Mouse (Mus musculus) midbrain, embryonic 12.5 days (tissue): ENCODE data around the gene Cdhr3. TPM values are rescaled to one million over a fixed set of nuclear protein-coding genes. Genes with fewer than 3 reads are reported as not detected.
"Not testable (repeated sequence)": the region's sequence is repeated elsewhere in the genome, so short reads cannot be mapped to it uniquely, and the experiment has no call there.

Experiments
- ATAC-seq: fragments of 200-750 bp; cut with Nextera tagmentation; 2 replicates; pipeline ENCODE4 v1.8.0; 2017; ENCODE audit warnings: low read depth, moderate TSS enrichment, moderate library complexity; ENCODE audit not compliant: low FRiP score
- H3K27ac ChIP-seq: fragments of 300-500 bp; sonication (generic); replicated peaks from 2 replicates; pipeline ENCODE4 v1.5.1; 2016; ENCODE audit warnings: mild to moderate bottlenecking
- H3K27me3 ChIP-seq: fragments of 300-500 bp; sonication (generic); 2 replicates; pipeline ENCODE4 v1.6.1; 2016; ENCODE audit warnings: mild to moderate bottlenecking
- H3K36me3 ChIP-seq: fragments of 300-500 bp; sonication (generic); 2 replicates; pipeline ENCODE4 v1.6.1; 2016
- H3K4me1 ChIP-seq: fragments of 300-500 bp; sonication (generic); 2 replicates; pipeline ENCODE4 v1.6.1; 2016
- H3K4me2 ChIP-seq: fragments of 300-500 bp; sonication (generic); replicated peaks from 2 replicates; pipeline ENCODE4 v1.6.1; 2016; ENCODE audit warnings: mild to moderate bottlenecking, moderate library complexity
- H3K4me3 ChIP-seq: fragments of 300-500 bp; sonication (generic); 2 replicates; pipeline ENCODE4 v1.5.1; 2016; ENCODE audit warnings: mild to moderate bottlenecking
- H3K9ac ChIP-seq: fragments of 300-500 bp; sonication (generic); replicated peaks from 2 replicates; pipeline ENCODE4 v1.6.1; 2016; ENCODE audit warnings: mild to moderate bottlenecking, moderate library complexity
- H3K9me3 ChIP-seq: fragments of 300-500 bp; sonication (generic); 2 replicates; pipeline ENCODE4 v1.6.1; 2016; ENCODE audit warnings: mild to moderate bottlenecking
- WGBS: fragments of 180-500 bp; shearing (Covaris S2); methylation state at CpG from one replicate; pipeline ENCODE4 v1.1.7; 2016; 5-methylcytosine and 5-hydroxymethylcytosine counted together
- polyA plus RNA-seq: library from polyadenylated mRNA; unstranded; fragments of >200 nt; fragmentation: Nextera tagmentation; extraction: Ambion mirVana; gene quantifications from 2 replicates; pipeline ENCODE4 v1.2.1, GENCODE M21; 2016

The Cdhr3 gene
- polyA plus RNA-seq, 1 experiment from 2014 or later = 0.08 TPM

GRCm38 (mm10) chr12:33014050-33014796, 78.5 kb downstream of the Cdhr3 start:
- no peak overlapping the region for H3K4me3 ChIP-seq
- peak; percentile 36; the same call in 1 of the 2 replicates for ATAC-seq
- H3K9me3 ChIP-seq = no peaks in the 10 kb centered on the region
- peaks cover 13% of the 10 kb centered on the region for H3K4me1 ChIP-seq
- no peaks in the 10 kb centered on the region for H3K36me3 ChIP-seq
- H3K4me2 ChIP-seq = no peak overlapping the region
- 0 out of 2 replicates have a peak overlapping the region, but pooled peaks have one; percentile 20 for H3K27ac ChIP-seq
- 51% methylated on average over 7 of the region's 7 CpGs for WGBS
- H3K9ac ChIP-seq = no peak overlapping the region
- no peaks in the 10 kb centered on the region for H3K27me3 ChIP-seq

- Histone ChIP-seq H3K4me2 (no peak overlapping the region), H3K4me3 (no peak overlapping the region), H3K27ac (no peak overlapping the region), H3K4me1 (peaks cover 11% of the 10 kb centered on the region), H3K27me3 (no peaks in the 10 kb centered on the region), H3K9me3 (no peaks in the 10 kb centered on the region), H3K36me3 (no peaks in the 10 kb centered on the region), H3K9ac (no peak overlapping the region)
- ATAC-seq = no peak
- WGBS = 34% methylated on average over 3 of the region's 3 CpGs
These were observed 82.6 kb downstream of the Cdhr3 start for GRCm38 (mm10) chr12:33010026-33010425.

- no peaks in the 10 kb centered on the region for H3K9me3 ChIP-seq
- H3K4me1 ChIP-seq = peaks cover 4% of the 10 kb centered on the region; the same call in 1 of the 2 replicates
- 90% methylated on average over 6 of the region's 6 CpGs for WGBS
- no peak overlapping the region for H3K27ac ChIP-seq
- no peak overlapping the region for H3K4me2 ChIP-seq
- no peak overlapping the region for H3K9ac ChIP-seq
- H3K4me3 ChIP-seq = no peak overlapping the region
- no peaks in the 10 kb centered on the region for H3K36me3 ChIP-seq
- ATAC-seq = no peak
- H3K27me3 ChIP-seq = no peaks in the 10 kb centered on the region
These were observed 83.3 kb downstream of the Cdhr3 start for GRCm38 (mm10) chr12:33009206-33009966.

GRCm38 (mm10) chr12:33008305-33009110, 84.2 kb downstream of the Cdhr3 start:
- H3K36me3 ChIP-seq = no peaks in the 10 kb centered on the region
- H3K27ac ChIP-seq = no peak overlapping the region
- WGBS = 50% methylated on average over 7 of the region's 7 CpGs
- H3K27me3 ChIP-seq = no peaks in the 10 kb centered on the region
- no peaks in the 10 kb centered on the region for H3K9me3 ChIP-seq
- no peak overlapping the region for H3K9ac ChIP-seq
- peaks cover 3% of the 10 kb centered on the region for H3K4me1 ChIP-seq
- ATAC-seq = no peak
- H3K4me2 ChIP-seq = no peak overlapping the region
- no peak overlapping the region for H3K4me3 ChIP-seq

GRCm38 (mm10) chr12:33007176-33007575, 85.5 kb downstream of the Cdhr3 start:
- ATAC-seq = no peak
- Histone ChIP-seq H3K36me3 (no peaks in the 10 kb centered on the region), H3K27me3 (no peaks in the 10 kb centered on the region), H3K27ac (no peak overlapping the region), H3K4me3 (no peak overlapping the region), H3K9ac (no peak overlapping the region), H3K4me1 (peaks cover 10% of the 10 kb centered on the region), H3K9me3 (no peaks in the 10 kb centered on the region), H3K4me2 (no peak overlapping the region)
- WGBS = 88% methylated on average over 2 of the region's 2 CpGs

GRCm38 (mm10) chr12:33005858-33006257, 86.8 kb downstream of the Cdhr3 start:
- no peak overlapping the region for H3K9ac ChIP-seq
- H3K4me3 ChIP-seq = no peak overlapping the region
- H3K27ac ChIP-seq = no peak overlapping the region
- peaks cover 10% of the 10 kb centered on the region for H3K4me1 ChIP-seq
- ATAC-seq = no peak
- H3K36me3 ChIP-seq = no peaks in the 10 kb centered on the region
- H3K27me3 ChIP-seq = no peaks in the 10 kb centered on the region
- WGBS = 92% methylated on average over 5 of the region's 5 CpGs
- no peak overlapping the region for H3K4me2 ChIP-seq
- no peaks in the 10 kb centered on the region for H3K9me3 ChIP-seq

- H3K4me2 ChIP-seq = no peak overlapping the region
- H3K4me1 ChIP-seq = peaks cover 18% of the 10 kb centered on the region
- no peaks in the 10 kb centered on the region for H3K36me3 ChIP-seq
- no peak overlapping the region for H3K27ac ChIP-seq
- no peak overlapping the region for H3K4me3 ChIP-seq
- H3K27me3 ChIP-seq = no peaks in the 10 kb centered on the region
- H3K9me3 ChIP-seq = no peaks in the 10 kb centered on the region
- no peak overlapping the region for H3K9ac ChIP-seq
- peak; percentile 60 for ATAC-seq
- WGBS = 55% methylated on average over 8 of the region's 8 CpGs
These were observed 89.2 kb downstream of the Cdhr3 start for GRCm38 (mm10) chr12:33003339-33003965.

GRCm38 (mm10) chr12:33000402-33000801, 92.3 kb downstream of the Cdhr3 start:
- WGBS = 73% methylated on average over 4 of the region's 4 CpGs
- H3K27ac ChIP-seq = no peak overlapping the region
- no peak overlapping the region for H3K4me2 ChIP-seq
- no peak overlapping the region for H3K9ac ChIP-seq
- no peak overlapping the region for H3K4me3 ChIP-seq
- no peak for ATAC-seq
- no peaks in the 10 kb centered on the region for H3K9me3 ChIP-seq
- H3K4me1 ChIP-seq = peaks cover 18% of the 10 kb centered on the region
- no peaks in the 10 kb centered on the region for H3K27me3 ChIP-seq
- no peaks in the 10 kb centered on the region for H3K36me3 ChIP-seq

GRCm38 (mm10) chr12:32999778-33000177, 92.9 kb downstream of the Cdhr3 start:
- not testable (repeated sequence) for H3K27me3 ChIP-seq, H3K4me3 ChIP-seq, H3K4me2 ChIP-seq, H3K9ac ChIP-seq, H3K9me3 ChIP-seq, H3K36me3 ChIP-seq, H3K27ac ChIP-seq, ATAC-seq
- H3K4me1 ChIP-seq = peaks cover 18% of the 10 kb centered on the region
- WGBS = 50% methylated on average over 3 of the region's 3 CpGs

- no peaks in the 10 kb centered on the region for H3K36me3 ChIP-seq
- no peak overlapping the region for H3K4me3 ChIP-seq
- no peak overlapping the region for H3K27ac ChIP-seq
- no peak overlapping the region for H3K4me2 ChIP-seq
- no peak for ATAC-seq
- H3K9ac ChIP-seq = no peak overlapping the region
- H3K9me3 ChIP-seq = no peaks in the 10 kb centered on the region
- peaks cover 17% of the 10 kb centered on the region for H3K4me1 ChIP-seq
- 62% methylated on average over 5 of the region's 5 CpGs for WGBS
- H3K27me3 ChIP-seq = no peaks in the 10 kb centered on the region
These were observed 93.9 kb downstream of the Cdhr3 start for GRCm38 (mm10) chr12:32998766-32999165.

GRCm38 (mm10) chr12:32995081-32995834, 97.4 kb downstream of the Cdhr3 start:
- Histone ChIP-seq H3K4me2 (no peak overlapping the region), H3K27ac (no peak overlapping the region), H3K9ac (no peak overlapping the region), H3K9me3 (no peaks in the 10 kb centered on the region), H3K4me1 (0 out of 2 replicates have a peak, but pooled peaks cover 4% of the 10 kb centered on the region), H3K27me3 (no peaks in the 10 kb centered on the region), H3K36me3 (no peaks in the 10 kb centered on the region), H3K4me3 (no peak overlapping the region)
- no peak for ATAC-seq
- WGBS = 77% methylated on average over 4 of the region's 4 CpGs
